Mouse (Mus musculus): ENCODE results near the gene Tmem163.

- TF ChIP-seq POLR2A (IDR thresholded peaks at IDR 0.05; ENCODE audit: low read depth, low read length): no peak
- TF ChIP-seq CTCF (conservative IDR thresholded peaks at IDR 0.05; ENCODE audit: insufficient read depth, insufficient read length, low read depth, low read length): no peak
These were observed 1.4 kb downstream of the Tmem163 start for GRCm38 (mm10) chr1:127677661-127678580.
